Mouse (Mus musculus): ENCODE results near the gene Mon2. TPM values are rescaled to one million over a fixed set of nuclear protein-coding genes. Genes with fewer than 3 reads are reported as not detected.
A peak's percentile ranks its signal among the peaks of the same experiment; 100 is the strongest.
"Not testable (repeated sequence)": the region's sequence is repeated elsewhere in the genome, so short reads cannot be mapped to it uniquely, and the experiment has no call there.

The Mon2 gene
- polyA plus RNA-seq, 1 experiment = 55.9 TPM

GRCm38 (mm10) chr10:123056463-123056862 is 19.8 kb downstream of the Mon2 start:
- no peak for TF ChIP-seq POLR2A (IDR thresholded peaks at IDR 0.05; ENCODE audit: borderline replicate concordance, extremely low read depth, insufficient read depth, insufficient read length, poor library complexity, severe bottlenecking)
- TF ChIP-seq CTCF (IDR thresholded peaks at IDR 0.05; ENCODE audit: borderline replicate concordance, extremely low read depth, insufficient read depth, insufficient read length) = no peak
- DNase-seq (ENCODE audit: low read depth) = no peak

- DNase-seq (ENCODE audit: low read depth) = no peak
- TF ChIP-seq POLR2A (IDR thresholded peaks at IDR 0.05; ENCODE audit: borderline replicate concordance, extremely low read depth, insufficient read depth, insufficient read length, poor library complexity, severe bottlenecking) (no peak), CTCF (IDR thresholded peaks at IDR 0.05; ENCODE audit: borderline replicate concordance, extremely low read depth, insufficient read depth, insufficient read length) (no peak)
Measured at GRCm38 (mm10) chr10:123055205-123056000, 20.9 kb downstream of the Mon2 start.

GRCm38 (mm10) chr10:123053557-123053956 is 22.7 kb downstream of the Mon2 start:
- TF ChIP-seq POLR2A (IDR thresholded peaks at IDR 0.05; ENCODE audit: borderline replicate concordance, extremely low read depth, insufficient read depth, insufficient read length, poor library complexity, severe bottlenecking) (no peak), CTCF (IDR thresholded peaks at IDR 0.05; ENCODE audit: borderline replicate concordance, extremely low read depth, insufficient read depth, insufficient read length) (no peak)
- DNase-seq (ENCODE audit: low read depth) = no peak

GRCm38 (mm10) chr10:123052021-123052420 is 24.3 kb downstream of the Mon2 start:
- no peak for TF ChIP-seq POLR2A (IDR thresholded peaks at IDR 0.05; ENCODE audit: borderline replicate concordance, extremely low read depth, insufficient read depth, insufficient read length, poor library complexity, severe bottlenecking)
- no peak for DNase-seq (ENCODE audit: low read depth)

- DNase-seq (ENCODE audit: low read depth) = no peak
- TF ChIP-seq POLR2A (IDR thresholded peaks at IDR 0.05; ENCODE audit: borderline replicate concordance, extremely low read depth, insufficient read depth, insufficient read length, poor library complexity, severe bottlenecking) (no peak), CTCF (IDR thresholded peaks at IDR 0.05; ENCODE audit: borderline replicate concordance, extremely low read depth, insufficient read depth, insufficient read length) (no peak)
Measured at GRCm38 (mm10) chr10:123048730-123049129, 27.6 kb downstream of the Mon2 start.

- no peak for TF ChIP-seq POLR2A (IDR thresholded peaks at IDR 0.05; ENCODE audit: borderline replicate concordance, extremely low read depth, insufficient read depth, insufficient read length, poor library complexity, severe bottlenecking)
- no peak for TF ChIP-seq CTCF (IDR thresholded peaks at IDR 0.05; ENCODE audit: borderline replicate concordance, extremely low read depth, insufficient read depth, insufficient read length)
- peak; percentile 37 for DNase-seq (ENCODE audit: low read depth)
Measured at GRCm38 (mm10) chr10:123039936-123040335, 36.4 kb downstream of the Mon2 start.

GRCm38 (mm10) chr10:123032078-123032646 is 44.1 kb downstream of the Mon2 start:
- TF ChIP-seq POLR2A (IDR thresholded peaks at IDR 0.05; ENCODE audit: borderline replicate concordance, extremely low read depth, insufficient read depth, insufficient read length, poor library complexity, severe bottlenecking) (no peak), CTCF (IDR thresholded peaks at IDR 0.05; ENCODE audit: borderline replicate concordance, extremely low read depth, insufficient read depth, insufficient read length) (no peak)
- no peak for DNase-seq (ENCODE audit: low read depth)

GRCm38 (mm10) chr10:123031449-123031848 is 44.9 kb downstream of the Mon2 start:
- no peak for DNase-seq (ENCODE audit: low read depth)

GRCm38 (mm10) chr10:123030589-123030988 is 45.7 kb downstream of the Mon2 start:
- no peak for TF ChIP-seq POLR2A (IDR thresholded peaks at IDR 0.05; ENCODE audit: borderline replicate concordance, extremely low read depth, insufficient read depth, insufficient read length, poor library complexity, severe bottlenecking)
- TF ChIP-seq CTCF (IDR thresholded peaks at IDR 0.05; ENCODE audit: borderline replicate concordance, extremely low read depth, insufficient read depth, insufficient read length) = no peak
- no peak for DNase-seq (ENCODE audit: low read depth)

More at GRCm38 (mm10) chr10:123031449-123031848, 44.9 kb downstream of the Mon2 start:
- no peak for TF ChIP-seq POLR2A (IDR thresholded peaks at IDR 0.05; ENCODE audit: borderline replicate concordance, extremely low read depth, insufficient read depth, insufficient read length, poor library complexity, severe bottlenecking)
- no peak for TF ChIP-seq CTCF (IDR thresholded peaks at IDR 0.05; ENCODE audit: borderline replicate concordance, extremely low read depth, insufficient read depth, insufficient read length)

GRCm38 (mm10) chr10:123028949-123029348 is 47.4 kb downstream of the Mon2 start:
- no peak for TF ChIP-seq POLR2A (IDR thresholded peaks at IDR 0.05; ENCODE audit: borderline replicate concordance, extremely low read depth, insufficient read depth, insufficient read length, poor library complexity, severe bottlenecking)
- TF ChIP-seq CTCF (IDR thresholded peaks at IDR 0.05; ENCODE audit: borderline replicate concordance, extremely low read depth, insufficient read depth, insufficient read length) = no peak
- no peak for DNase-seq (ENCODE audit: low read depth)

- not testable (repeated sequence) for DNase-seq (ENCODE audit: low read depth)
Measured at GRCm38 (mm10) chr10:123026736-123027135, 49.6 kb downstream of the Mon2 start.

GRCm38 (mm10) chr10:123013435-123013834 is 62.9 kb downstream of the Mon2 start:
- TF ChIP-seq POLR2A (IDR thresholded peaks at IDR 0.05; ENCODE audit: borderline replicate concordance, extremely low read depth, insufficient read depth, insufficient read length, poor library complexity, severe bottlenecking) = no peak
- no peak for TF ChIP-seq CTCF (IDR thresholded peaks at IDR 0.05; ENCODE audit: borderline replicate concordance, extremely low read depth, insufficient read depth, insufficient read length)
- peak; percentile 65 for DNase-seq (ENCODE audit: low read depth)

All from brain, embryonic 14.5 days (tissue).